Mouse (Mus musculus) megakaryocyte, embryonic 14.5 days (primary cell): ENCODE results near the gene Tnnt2.

Source experiments
- FLI1 ChIP-seq: IDR thresholded peaks from 2 replicates; pipeline ENCODE4 v1.6.1; 2012; ENCODE audit warnings: low read length, inconsistent platforms, mixed read lengths
- GATA1 ChIP-seq: IDR thresholded peaks from 3 replicates; pipeline ENCODE4 v1.6.1; 2012; ENCODE audit warnings: mixed read lengths, low read length, inconsistent platforms, borderline replicate concordance

- TF ChIP-seq GATA1 (no peak), FLI1 (no peak)
Observed at GRCm38 (mm10) chr1:135855344-135855687, 19.2 kb downstream of the Tnnt2 start.
